Mouse (Mus musculus) right cerebral cortex, postnatal 14 days (tissue): ENCODE measurements around the gene Pias4.

Experiments used
- DNase-seq: peaks from one replicate; pipeline ENCODE4 v3.0.0; 2022

Pias4 gene

GRCm38 (mm10) chr10:81136706-81137231 lies 31.0 kb downstream of the Pias4 start:
- DNase-seq, result peak; percentile 87

DNA sequence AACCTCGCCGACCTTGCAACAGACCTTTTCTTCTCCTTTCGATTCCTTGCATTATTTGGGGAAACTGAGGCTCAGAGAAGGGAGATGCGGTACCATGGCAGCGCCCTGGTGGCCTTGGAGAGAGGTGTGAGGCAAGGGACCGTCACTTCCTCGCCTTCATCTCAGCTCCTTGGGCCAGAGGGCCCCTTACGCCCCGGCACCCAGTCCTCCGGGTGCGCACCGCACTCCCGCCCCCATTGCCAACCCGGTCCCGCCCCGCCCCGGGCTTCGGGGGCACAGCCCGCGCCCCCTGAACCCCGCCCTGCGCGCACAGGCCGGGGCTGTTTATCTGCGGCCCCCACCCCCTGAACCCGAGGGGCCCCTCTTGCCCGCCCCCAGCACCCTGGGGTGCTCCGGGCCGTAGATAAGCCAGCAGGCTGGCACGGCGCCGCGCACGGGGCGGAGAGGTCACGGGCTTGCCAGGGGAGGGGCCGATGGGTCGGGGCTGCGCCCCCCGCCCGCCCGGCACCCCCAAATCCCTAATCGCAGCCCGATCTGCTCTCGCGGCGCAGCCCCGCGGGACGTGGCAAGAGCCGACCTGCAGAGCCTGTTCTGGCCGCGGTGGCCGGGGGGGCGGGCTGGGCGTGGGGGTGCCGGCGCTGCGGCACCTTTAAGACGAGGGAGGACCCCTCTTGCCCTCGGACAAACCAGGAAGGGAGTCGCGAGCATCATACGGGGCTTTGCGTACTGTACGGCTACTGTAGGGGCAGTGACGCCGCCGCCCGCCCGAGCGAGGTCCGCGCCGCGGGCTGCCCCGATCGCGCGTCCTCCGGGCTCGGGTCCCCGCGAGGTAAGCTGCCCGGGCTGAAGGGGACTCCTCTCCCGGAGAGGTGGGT lies 31.7 kb downstream of the Pias4 start:
- DNase-seq, result peak; percentile 71

GRCm38 (mm10) chr10:81134966-81135681 lies 32.6 kb downstream of the Pias4 start, which contains the start of gene Zbtb7a:
TSS of gene Zbtb7a (plus strand) at chr10:81135220.
- no peak for DNase-seq

DNA sequence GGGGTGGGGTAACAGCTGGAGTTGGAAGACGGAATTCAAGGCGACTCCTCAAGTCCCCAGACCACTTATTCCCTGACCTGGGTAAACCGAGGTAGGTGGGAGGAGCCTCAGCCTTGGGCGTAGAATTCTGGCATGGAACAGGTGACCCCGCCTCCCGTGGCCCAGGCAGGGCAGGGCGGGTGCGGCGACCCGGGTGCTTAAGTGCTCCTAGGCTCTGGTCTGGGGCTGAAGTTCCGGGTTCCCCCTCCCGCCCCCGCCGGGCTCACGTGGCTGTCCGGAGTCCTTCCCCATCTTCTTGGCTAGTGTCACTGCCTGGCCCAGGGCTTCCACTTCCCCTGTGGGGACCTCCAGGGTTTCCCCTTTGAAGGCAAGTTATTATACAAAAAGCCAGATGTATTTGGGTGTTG lies 33.5 kb downstream of the Pias4 start:
- DNase-seq, result peak; percentile 56

DNA sequence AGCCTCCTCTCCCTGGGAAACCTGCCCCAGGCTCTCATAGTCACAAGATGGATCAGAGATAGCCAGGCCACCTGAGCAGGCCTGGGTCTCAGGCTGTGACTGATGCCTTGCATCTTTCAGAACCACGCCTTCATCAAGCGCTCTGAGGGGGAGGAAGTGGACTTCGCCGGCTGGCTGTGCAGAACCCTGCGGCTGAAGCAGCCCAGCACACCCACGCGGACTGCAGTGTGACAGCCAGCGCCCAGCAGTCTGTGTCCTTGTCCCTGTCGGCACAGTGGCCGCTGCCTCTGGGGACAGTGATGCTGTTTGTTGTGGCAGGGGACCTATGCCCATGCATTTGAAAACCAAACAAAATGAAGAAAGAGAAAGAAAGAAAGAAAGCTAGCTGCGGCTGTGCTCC lies 44.2 kb downstream of the Pias4 start:
- DNase-seq, result no peak

DNA sequence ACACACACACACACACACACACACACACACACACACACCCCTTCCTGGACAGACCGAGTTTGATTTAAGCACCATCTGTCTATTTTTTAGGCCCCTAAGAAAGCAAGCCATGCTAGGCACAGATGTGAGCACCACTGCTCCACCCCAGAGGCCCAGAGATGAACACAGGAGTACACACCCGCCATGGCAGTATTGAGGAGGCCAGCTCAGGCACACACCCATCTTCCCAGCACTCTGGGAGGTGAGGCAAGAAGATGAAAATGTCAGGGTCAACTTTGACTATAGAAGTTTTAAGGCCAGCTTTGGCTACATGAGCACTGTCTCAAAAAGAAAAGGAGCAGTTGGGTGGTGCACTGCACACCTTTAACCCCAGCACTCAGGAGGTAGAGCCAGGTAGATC lies 44.8 kb downstream of the Pias4 start:
- DNase-seq, result no peak

GRCm38 (mm10) chr10:81120650-81121049 lies 47.1 kb downstream of the Pias4 start:
- DNase-seq, result no peak

DNA sequence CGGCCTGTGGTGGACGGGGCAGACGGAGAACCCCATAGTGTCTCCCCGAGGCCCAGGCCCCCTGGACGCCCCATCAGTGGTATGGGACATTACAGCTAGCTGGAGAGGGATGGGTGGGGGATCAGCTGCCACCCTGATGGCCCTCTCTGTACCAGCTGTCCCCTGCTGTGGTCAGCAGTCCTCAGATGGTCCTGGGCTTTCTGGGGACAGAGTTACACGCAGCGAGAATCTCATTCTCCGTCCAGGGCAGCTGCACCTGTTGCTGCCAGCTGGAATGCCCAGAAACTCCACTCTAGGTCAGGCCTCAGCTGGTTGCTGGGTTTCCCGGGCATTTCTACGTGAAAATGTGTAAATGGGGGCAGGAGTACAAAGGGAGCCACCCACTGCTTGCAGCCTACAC lies 48.1 kb downstream of the Pias4 start:
- DNase-seq, result no peak

DNA sequence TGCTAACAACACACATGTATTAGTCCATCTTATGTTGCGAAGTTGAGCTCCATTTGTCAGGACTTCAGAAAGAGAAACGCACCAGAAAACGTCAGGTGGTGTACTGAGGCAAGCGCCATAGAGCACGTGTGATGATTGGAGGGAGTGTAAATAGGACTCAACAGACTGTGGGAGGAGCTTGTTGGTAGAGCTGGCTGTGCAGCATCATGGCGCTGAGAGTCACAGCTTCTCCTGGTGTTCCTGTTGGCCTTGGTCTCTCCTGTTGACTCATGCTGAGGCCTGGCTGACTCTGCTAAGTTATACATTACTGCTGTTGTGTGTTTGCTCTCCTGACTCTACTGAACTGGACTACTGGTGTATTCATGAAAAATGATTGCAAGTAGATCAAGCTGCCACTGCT lies 54.8 kb downstream of the Pias4 start:
- DNase-seq, result no peak

DNA sequence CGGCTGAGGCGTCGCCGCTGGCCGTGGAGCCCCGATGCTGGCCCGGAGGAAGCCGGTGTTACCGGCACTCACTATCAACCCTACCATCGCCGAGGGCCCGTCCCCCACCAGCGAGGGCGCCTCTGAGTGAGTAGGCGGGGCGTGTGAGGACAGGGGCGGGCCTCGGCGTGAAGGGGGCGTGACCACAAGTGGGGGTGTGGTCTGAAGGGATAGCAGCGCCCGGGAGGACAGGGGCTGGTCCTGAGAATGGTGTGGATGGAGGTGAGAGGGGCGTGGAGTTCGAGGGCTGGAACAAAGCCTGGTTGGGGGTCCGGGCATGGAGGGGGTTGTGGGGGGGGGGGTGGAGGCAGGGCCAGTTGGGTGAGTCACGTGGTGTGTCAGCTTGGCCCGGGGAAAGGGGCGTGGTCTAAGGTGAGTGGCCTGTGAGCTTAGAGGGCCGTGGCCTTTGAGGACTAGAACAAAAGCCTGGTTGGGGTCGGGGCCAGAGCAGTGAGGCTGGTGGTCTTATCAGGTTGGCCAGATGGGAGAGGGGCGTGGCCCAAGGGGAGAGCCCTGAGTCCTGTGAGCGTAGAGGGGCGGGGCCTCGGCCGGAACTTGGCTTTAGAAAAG lies 61.5 kb downstream of the Pias4 start:
- DNase-seq, result peak; percentile 84

GRCm38 (mm10) chr10:81105565-81106112 lies 62.1 kb downstream of the Pias4 start, which contains the start of gene Map2k2:
TSS of gene Map2k2 (plus strand) at chr10:81105915.
- peak; percentile 96 for DNase-seq
